Mouse (Mus musculus): ENCODE data around the gene Fads6. TPM values are rescaled to one million over a fixed set of nuclear protein-coding genes. Genes with fewer than 3 reads are reported as not detected.

Gene Fads6
- polyA plus RNA-seq, 1 experiment from 2014 or later, result 1.1 TPM

DNA sequence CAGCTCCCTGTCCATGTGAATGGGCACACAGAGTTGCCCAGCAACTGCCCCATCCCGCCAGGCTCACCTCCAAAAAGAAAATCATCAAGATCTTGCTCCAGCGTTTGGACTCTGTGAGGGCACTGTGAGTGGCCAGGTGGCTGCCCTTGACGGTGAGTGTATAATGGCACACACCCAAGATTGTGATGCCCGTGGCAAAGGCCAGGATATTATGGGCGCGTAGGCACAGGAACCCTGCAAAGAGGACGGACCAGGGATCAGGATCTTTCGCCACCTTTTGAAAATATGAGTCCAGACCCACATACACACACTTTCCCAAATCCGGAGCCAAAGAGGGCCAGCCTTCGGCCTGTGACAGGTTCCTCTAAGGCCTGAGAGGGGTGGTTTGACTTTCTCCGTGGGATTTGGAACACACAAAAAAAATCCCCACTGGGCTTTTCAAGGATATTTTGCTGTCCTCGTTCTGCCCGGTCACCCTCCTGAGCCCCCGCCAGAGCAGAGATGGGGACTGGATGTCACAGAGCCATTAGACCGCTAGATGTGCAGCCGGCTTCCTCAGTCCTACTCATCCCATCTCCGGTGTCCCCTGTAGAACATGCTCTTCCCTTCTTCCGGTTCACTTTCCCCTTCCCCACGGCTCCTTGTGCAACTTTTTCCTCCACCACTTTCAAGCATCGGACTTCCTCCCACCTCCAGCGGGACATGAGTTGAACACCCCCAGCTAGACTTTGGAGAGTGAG is 822 bp downstream of the Fads6 start:
- Histone ChIP-seq H3K9me3 (no peaks in the 10 kb centered on the region), H3K4me1 (replicated peaks) (peaks cover 17% of the 10 kb centered on the region), H3K4me2 (peak overlapping the region; percentile 80), H3K27me3 (peaks cover 21% of the 10 kb centered on the region), H3K9ac (peak overlapping the region; percentile 75), H3K27ac (replicated peaks) (no peak overlapping the region), H3K36me3 (no peaks in the 10 kb centered on the region), H3K4me3 (peak overlapping the region; percentile 52)
- peak; percentile 61 for ATAC-seq (ENCODE audit: low read depth)
- WGBS, result 58% methylated on average over 21 of the region's 21 CpGs

DNA sequence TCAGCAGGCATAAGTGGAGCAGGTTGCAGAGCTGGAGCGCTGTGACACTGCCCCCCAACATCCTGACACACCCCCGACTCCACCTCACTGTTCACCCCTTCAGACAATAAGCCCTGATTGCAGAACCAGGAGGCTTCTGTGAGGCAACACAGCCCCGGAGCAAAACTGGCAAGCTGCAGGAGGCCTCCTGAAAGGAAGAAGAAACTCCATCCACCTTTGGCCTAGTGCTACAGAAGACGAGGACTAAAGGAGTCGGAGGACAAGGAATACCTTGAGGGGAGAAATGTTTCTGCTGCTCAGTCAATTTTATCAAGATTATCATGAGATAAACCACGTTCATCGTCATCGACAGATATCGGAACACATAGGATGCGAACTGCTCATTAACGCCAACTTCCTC is 1.5 kb downstream of the Fads6 start:
- Histone ChIP-seq H3K4me3 (no peak overlapping the region), H3K36me3 (no peaks in the 10 kb centered on the region), H3K9me3 (no peaks in the 10 kb centered on the region), H3K27ac (replicated peaks) (no peak overlapping the region), H3K9ac (no peak overlapping the region), H3K27me3 (peaks cover 21% of the 10 kb centered on the region), H3K4me1 (replicated peaks) (peaks cover 17% of the 10 kb centered on the region), H3K4me2 (0 out of 2 replicates have a peak overlapping the region, but pooled peaks have one; percentile 80)
- no peak for ATAC-seq (ENCODE audit: low read depth)
- 91% methylated on average over 11 of the region's 11 CpGs for WGBS

DNA sequence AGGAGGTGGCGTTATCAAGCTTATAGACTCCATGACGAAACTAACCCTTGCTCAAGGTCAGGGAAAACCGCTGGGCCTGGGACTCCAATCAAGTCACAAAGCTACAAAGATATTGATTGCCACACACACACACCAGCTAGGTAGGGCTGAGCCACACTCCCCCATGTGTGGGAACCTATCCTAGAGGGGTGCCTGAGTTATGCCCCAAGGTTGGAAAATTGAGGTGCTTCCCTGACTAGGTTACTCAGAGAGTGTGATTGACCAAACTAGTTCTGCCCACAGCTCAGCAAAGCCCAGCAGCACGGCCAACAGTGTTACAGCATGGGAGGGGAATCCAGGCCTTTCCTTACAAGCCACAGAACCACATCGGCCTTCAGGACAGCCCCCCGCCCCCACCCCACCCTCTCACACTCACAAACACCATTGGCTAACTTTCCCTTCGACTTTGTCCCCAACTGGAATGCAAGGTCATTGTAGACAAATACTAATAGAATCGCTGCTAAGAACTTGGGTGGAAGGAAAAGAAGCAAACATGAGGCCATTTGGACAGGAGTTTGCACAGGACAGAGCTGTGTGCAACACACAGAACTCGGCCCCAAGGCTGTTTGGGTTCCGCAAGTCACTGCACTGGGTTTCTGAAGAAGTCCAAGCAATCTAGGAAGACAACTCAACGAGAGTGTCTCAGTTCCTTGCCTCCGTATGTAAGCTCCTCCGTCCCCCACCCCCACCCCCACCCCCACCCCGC is 4.7 kb downstream of the Fads6 start:
- Histone ChIP-seq H3K27me3 (peaks cover 11% of the 10 kb centered on the region), H3K4me3 (no peak overlapping the region), H3K9ac (no peak overlapping the region), H3K9me3 (no peaks in the 10 kb centered on the region), H3K4me2 (no peak overlapping the region), H3K27ac (replicated peaks) (0 out of 2 replicates have a peak overlapping the region, but pooled peaks have one; percentile 0), H3K4me1 (replicated peaks) (peaks cover 15% of the 10 kb centered on the region), H3K36me3 (no peaks in the 10 kb centered on the region)
- no peak for ATAC-seq (ENCODE audit: low read depth)
- 66% methylated on average over 14 of the region's 14 CpGs for WGBS

DNA sequence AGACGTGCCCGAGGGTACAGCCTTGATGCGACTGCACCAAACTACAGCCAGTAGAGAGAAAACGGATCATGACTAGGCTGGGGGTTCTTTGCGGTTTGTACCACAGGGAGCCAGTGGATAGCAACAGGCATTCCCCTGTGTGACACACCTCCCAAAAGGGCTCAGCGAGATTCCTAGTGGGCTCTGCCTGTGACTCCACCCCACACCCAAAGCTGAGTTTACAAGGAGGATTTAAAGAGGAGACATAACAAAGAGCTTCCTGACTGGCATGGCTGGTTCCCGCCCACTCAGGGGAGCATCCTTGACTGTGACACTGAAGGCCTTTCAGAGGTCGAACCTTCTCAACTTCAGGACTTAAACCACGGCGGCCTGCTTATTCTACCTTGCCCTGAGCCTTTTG is 6.0 kb downstream of the Fads6 start:
- H3K27me3 ChIP-seq, result peaks cover 6% of the 10 kb centered on the region
- ATAC-seq (ENCODE audit: low read depth), result no peak
- no peak overlapping the region for H3K27ac ChIP-seq (replicated peaks)

DNA sequence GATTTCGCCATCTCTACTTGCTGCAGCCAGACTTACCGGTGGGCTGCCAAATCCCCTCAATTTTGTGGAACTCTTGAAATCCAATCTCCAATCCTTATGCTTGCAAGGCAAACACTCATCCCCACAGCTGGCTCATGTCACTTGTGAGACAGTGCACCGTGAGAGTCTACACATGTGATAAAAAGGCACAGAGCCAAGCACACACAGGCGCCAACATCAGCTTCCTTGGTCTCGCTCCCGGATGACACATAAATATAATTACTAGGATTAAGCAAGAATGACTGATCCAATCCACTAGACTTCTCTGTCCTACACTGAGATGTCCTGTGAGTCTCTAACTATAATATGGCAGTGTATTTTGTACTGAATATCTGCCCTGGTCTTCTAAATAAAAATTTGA is 6.5 kb downstream of the Fads6 start:
- Histone ChIP-seq H3K27ac (replicated peaks) (no peak overlapping the region), H3K4me2 (no peak overlapping the region), H3K9ac (no peak overlapping the region), H3K27me3 (no peaks in the 10 kb centered on the region), H3K4me1 (replicated peaks) (peaks cover 9% of the 10 kb centered on the region; the same call in 1 of the 2 replicates), H3K36me3 (no peaks in the 10 kb centered on the region), H3K9me3 (no peaks in the 10 kb centered on the region), H3K4me3 (no peak overlapping the region)
- no peak for ATAC-seq (ENCODE audit: low read depth)
- 82% methylated on average over 6 of the region's 6 CpGs for WGBS

More for the DNA sequence above, 6.0 kb downstream of the Fads6 start:
- WGBS, result 81% methylated on average over 10 of the region's 10 CpGs
- Histone ChIP-seq H3K4me3 (no peak overlapping the region), H3K4me1 (replicated peaks) (peaks cover 6% of the 10 kb centered on the region; the same call in 1 of the 2 replicates), H3K36me3 (no peaks in the 10 kb centered on the region), H3K9ac (no peak overlapping the region), H3K9me3 (no peaks in the 10 kb centered on the region), H3K4me2 (no peak overlapping the region)

DNA sequence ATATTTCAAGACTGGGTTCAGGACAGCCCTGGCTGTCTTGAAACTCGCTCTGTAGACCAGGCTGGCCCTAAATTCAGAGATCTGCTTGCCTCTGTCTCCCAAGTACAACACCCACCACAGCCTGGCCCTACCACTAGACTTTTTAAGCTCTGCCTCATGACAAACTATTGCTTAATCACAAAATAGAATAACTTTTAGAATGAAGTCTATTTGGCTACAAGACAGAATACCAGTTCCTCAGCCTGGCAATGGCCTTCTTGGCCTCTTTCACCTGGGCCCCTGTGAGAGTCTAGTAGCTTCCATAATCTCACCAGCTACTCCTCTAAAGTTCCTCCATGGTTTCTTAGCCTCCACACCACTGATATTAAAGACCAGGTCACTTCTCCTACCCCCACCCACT is 7.1 kb downstream of the Fads6 start:
- H3K27ac ChIP-seq (replicated peaks), result no peak overlapping the region
- no peak for ATAC-seq (ENCODE audit: low read depth)
- no peaks in the 10 kb centered on the region for H3K27me3 ChIP-seq
- 94% methylated on average over 1 of the region's 1 CpGs for WGBS
- peaks cover 9% of the 10 kb centered on the region; the same call in 1 of the 2 replicates for H3K4me1 ChIP-seq (replicated peaks)
- no peaks in the 10 kb centered on the region for H3K9me3 ChIP-seq
- no peak overlapping the region for H3K4me2 ChIP-seq
- no peak overlapping the region for H3K4me3 ChIP-seq
- no peaks in the 10 kb centered on the region for H3K36me3 ChIP-seq
- no peak overlapping the region for H3K9ac ChIP-seq

DNA sequence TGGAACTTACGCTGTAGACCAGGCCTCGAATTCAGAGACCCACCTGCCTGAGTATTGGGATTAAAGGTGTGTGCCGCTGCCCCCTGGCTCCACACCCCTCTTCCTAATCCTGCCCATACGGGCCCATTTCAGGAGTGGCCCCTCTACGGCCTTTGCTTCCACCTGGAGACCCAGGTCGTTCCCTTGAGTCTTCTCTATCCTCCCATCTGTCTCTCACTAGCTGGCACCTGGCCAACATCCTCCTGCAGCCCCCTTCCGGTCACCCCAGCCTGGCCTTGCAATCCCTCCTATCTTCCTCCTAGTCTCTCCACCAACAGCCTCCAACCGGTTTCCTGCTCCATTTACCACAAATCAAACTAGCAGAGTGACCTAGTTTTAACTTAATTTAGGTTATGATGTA is 7.6 kb downstream of the Fads6 start:
- H3K36me3 ChIP-seq, result no peaks in the 10 kb centered on the region
- WGBS, result 85% methylated on average over 8 of the region's 8 CpGs
- peaks cover 9% of the 10 kb centered on the region; the same call in 1 of the 2 replicates for H3K4me1 ChIP-seq (replicated peaks)
- ATAC-seq (ENCODE audit: low read depth), result no peak
- no peaks in the 10 kb centered on the region for H3K9me3 ChIP-seq
- no peak overlapping the region for H3K4me2 ChIP-seq
- H3K27me3 ChIP-seq, result no peaks in the 10 kb centered on the region
- H3K27ac ChIP-seq (replicated peaks), result no peak overlapping the region
- no peak overlapping the region for H3K4me3 ChIP-seq
- H3K9ac ChIP-seq, result no peak overlapping the region

DNA sequence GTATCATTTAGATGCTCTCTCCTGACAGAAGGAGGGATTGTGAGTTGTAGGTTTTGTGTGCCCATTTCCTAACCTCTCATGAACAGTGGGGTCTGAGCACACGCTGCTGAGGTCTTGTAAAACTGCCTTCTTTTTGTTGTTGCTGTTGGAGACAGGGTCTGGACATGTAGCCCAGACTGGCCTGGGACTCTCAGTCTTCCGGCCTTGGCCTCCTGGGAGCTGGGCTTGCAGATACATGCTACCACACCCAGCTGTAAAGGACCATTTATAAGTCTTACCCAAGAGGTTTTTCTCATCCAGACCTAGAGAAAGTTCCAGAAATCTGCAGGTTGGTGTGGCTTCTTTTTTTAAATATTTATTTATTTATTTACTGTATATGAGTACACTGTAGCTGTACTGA is 9.2 kb downstream of the Fads6 start:
- H3K4me1 ChIP-seq (replicated peaks), result peaks cover 9% of the 10 kb centered on the region
- H3K27me3 ChIP-seq, result no peaks in the 10 kb centered on the region
- no peak overlapping the region for H3K4me2 ChIP-seq
- H3K36me3 ChIP-seq, result no peaks in the 10 kb centered on the region
- H3K4me3 ChIP-seq, result no peak overlapping the region
- H3K9me3 ChIP-seq, result no peaks in the 10 kb centered on the region
- H3K9ac ChIP-seq, result no peak overlapping the region
- ATAC-seq (ENCODE audit: low read depth), result no peak
- 88% methylated on average over 2 of the region's 2 CpGs for WGBS
- H3K27ac ChIP-seq (replicated peaks), result no peak overlapping the region

DNA sequence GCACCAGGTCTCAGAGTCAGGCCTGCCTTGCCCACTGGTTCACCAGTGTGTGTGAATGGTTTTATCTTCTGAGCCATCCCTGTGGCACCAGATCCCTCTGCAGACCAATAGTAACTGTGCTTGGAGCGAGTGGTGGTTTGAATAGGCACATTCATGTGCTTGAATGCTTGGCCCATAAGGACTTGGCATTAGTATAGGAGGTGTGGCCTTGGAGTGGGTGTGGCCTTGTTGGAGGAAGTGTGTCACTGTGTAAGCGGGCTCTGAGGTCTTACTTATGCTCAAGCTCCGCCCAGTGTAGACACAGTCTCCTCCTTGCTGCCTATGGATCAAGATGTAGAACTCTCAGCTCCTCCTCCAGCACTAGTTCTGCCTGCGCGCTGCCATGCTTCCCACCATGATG is 10.1 kb downstream of the Fads6 start:
- peaks cover 9% of the 10 kb centered on the region for H3K4me1 ChIP-seq (replicated peaks)
- H3K4me2 ChIP-seq, result no peak overlapping the region
- no peak overlapping the region for H3K4me3 ChIP-seq
- 84% methylated on average over 5 of the region's 5 CpGs for WGBS
- no peaks in the 10 kb centered on the region for H3K27me3 ChIP-seq
- H3K36me3 ChIP-seq, result no peaks in the 10 kb centered on the region
- no peak overlapping the region for H3K27ac ChIP-seq (replicated peaks)
- H3K9me3 ChIP-seq, result no peaks in the 10 kb centered on the region
- ATAC-seq (ENCODE audit: low read depth), result peak; percentile 28; the same call in 1 of the 2 replicates
- H3K9ac ChIP-seq, result no peak overlapping the region

DNA sequence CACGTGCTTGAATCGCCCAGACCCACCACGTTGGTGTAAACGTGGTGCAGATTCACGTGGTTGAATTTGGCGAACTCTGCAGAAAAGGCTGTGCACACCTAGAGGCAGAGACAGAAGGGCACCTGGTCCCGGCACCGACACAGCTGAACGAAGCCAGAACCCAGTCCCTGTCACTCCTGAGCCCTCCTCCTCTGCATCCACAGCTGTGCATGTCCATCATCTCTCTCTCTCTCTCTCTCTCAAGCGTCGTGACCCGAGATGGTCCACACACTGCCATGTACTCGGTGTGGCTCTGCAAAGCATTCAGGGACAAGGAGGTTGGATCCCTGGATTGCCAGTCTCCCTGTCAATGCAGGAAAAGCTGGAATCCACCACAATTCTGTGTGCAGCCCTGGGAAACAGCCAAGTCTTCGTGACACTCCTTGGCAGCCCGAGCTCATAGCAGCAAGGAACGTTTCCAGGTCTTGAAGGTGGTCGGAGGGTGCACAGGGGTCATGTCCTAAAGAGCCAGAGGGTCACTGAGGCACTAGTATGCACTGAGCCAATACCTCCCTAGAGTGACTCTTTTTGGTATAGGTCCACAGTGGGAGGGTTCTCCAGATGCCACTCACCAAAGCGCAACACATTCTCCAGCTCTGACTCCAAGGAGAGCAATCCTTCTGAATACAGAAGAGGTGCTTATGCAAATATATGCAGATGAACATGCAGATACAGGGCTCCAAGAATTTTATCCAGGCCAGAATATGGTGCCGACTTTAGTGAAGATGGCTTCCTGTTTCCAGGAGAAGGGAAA is 11.1 kb downstream of the Fads6 start:
- Histone ChIP-seq H3K4me2 (no peak overlapping the region), H3K36me3 (no peaks in the 10 kb centered on the region), H3K9ac (no peak overlapping the region), H3K27me3 (no peaks in the 10 kb centered on the region), H3K4me3 (no peak overlapping the region), H3K9me3 (no peaks in the 10 kb centered on the region), H3K4me1 (replicated peaks) (peaks cover 9% of the 10 kb centered on the region), H3K27ac (replicated peaks) (no peak overlapping the region; the same call in 1 of the 2 replicates)
- WGBS, result 77% methylated on average over 19 of the region's 19 CpGs
- ATAC-seq (ENCODE audit: low read depth), result no peak

DNA sequence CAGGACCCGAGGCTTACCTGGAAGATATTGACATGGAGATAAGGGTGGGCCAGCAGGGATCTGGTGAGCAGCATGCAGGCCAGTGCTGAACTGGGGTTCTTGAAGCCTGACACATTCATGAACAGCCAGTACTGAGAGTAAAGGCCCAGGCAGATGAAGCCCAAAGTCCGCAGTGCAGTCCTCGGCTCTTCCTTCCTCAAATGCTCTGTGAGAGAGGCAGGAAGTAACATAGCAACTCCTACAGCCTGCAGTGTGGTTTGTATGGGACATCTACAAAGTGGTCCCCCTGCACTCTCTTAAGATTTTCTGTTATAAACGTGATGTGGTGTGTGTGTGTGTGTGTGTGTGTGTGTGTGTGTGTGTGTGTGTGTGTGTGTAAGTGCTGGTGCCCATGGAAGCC is 12.2 kb downstream of the Fads6 start:
- no peaks in the 10 kb centered on the region for H3K27me3 ChIP-seq
- H3K27ac ChIP-seq (replicated peaks), result no peak overlapping the region
- H3K4me3 ChIP-seq, result no peak overlapping the region
- 68% methylated on average over 4 of the region's 4 CpGs for WGBS
- ATAC-seq (ENCODE audit: low read depth), result no peak
- no peak overlapping the region for H3K9ac ChIP-seq
- no peaks in the 10 kb centered on the region for H3K9me3 ChIP-seq
- no peak overlapping the region for H3K4me2 ChIP-seq
- H3K4me1 ChIP-seq (replicated peaks), result peaks cover 9% of the 10 kb centered on the region
- no peaks in the 10 kb centered on the region for H3K36me3 ChIP-seq

Measured in neural tube, embryonic 13.5 days (tissue).